Mouse (Mus musculus): ENCODE measurements around the gene Frmd4a.

- TF ChIP-seq CTCF (IDR thresholded peaks at IDR 0.05; ENCODE audit: extremely low read depth, insufficient read length, insufficient replicate concordance, low read depth, low read length) = no peak
- no peak for TF ChIP-seq POLR2A (IDR thresholded peaks at IDR 0.05; ENCODE audit: low read depth, low read length)
Measured at GRCm38 (mm10) chr2:4603361-4603945, 585.9 kb downstream of the Frmd4a start.
